In the genomic region with DNA sequence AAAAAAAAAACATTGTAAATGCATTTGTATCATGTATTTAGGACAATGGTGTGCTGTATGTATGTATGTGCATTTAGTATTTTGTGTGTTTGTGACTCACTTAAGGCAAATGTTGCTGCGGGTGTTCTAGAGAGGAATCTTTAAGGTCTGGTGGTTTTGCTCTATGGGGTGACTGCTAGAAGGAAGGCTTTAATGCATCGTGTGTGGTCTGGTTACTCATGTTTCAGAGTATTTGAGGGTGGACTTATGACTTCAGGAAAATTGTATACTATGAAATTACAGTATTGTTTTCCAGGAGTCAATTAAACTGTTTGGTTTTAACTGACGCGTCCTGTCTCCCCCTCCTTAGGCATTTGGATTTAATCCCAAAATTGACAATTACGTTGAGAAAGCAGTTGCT, we compare ENCODE assay signal across 23 mouse cellular contexts. TPM values are rescaled to one million over a fixed set of nuclear protein-coding genes. Genes with fewer than 3 reads are reported as not detected.
DNase-seq lines count a peak whose midpoint lies in the region; ATAC-seq and TF ChIP-seq lines count a peak whose summit lies in the region.
"Had no signal": no experiment of that assay in that cellular context is flagged by ENCODE, and none has a peak within 500 bp of the region (broad histone marks: within the 10 kb centered on the region; RNA-seq: fewer than 3 reads in every experiment).

No protein-coding gene starts in this region.

- H3K4me2 ChIP-seq in kidney, embryonic 14.5 days (replicated peaks; ENCODE audit: low read depth, low read length): no peak overlapping the region
- no peak overlapping the region for H3K4me2 ChIP-seq in midbrain, embryonic 12.5 days (replicated peaks)
- no peak overlapping the region for H3K4me2 ChIP-seq in midbrain, embryonic 15.5 days
- no peak overlapping the region for H3K4me2 ChIP-seq in hindbrain, postnatal 0 days (ENCODE audit: low read depth, low read length)
- H3K4me2 ChIP-seq: embryonic facial prominence, embryonic 13.5 days; limb, embryonic 12.5 days; liver, embryonic 12.5 days had no signal

- 33% methylated on average over 5 of the region's 5 CpGs for WGBS in kidney, embryonic 14.5 days
- WGBS in kidney, adult 2 months: 48% methylated on average over 5 of the region's 5 CpGs
- 28% methylated on average over 5 of the region's 5 CpGs for WGBS in midbrain, embryonic 12.5 days
- WGBS in midbrain, embryonic 15.5 days: 18% methylated on average over 5 of the region's 5 CpGs
- 35% methylated on average over 5 of the region's 5 CpGs for WGBS in hindbrain, postnatal 0 days

- TF ChIP-seq CTCF in kidney, adult 2 months (conservative IDR thresholded peaks at IDR 0.05; ENCODE audit: insufficient read depth, insufficient read length, low read depth, low read length): no peak
- no peak for TF ChIP-seq CTCF in hindbrain, postnatal 0 days (IDR thresholded peaks at IDR 0.05; ENCODE audit: low read depth)

- no peak for DNase-seq in kidney, adult 2 months
- DNase-seq in embryo, embryonic 11 days: peak; percentile 22
- peak; percentile 24 for DNase-seq in hindbrain, postnatal 0 days (ENCODE audit: low spot score)
- DNase-seq in thymus, postnatal 14 days: no peak
- DNase-seq: adrenal gland, postnatal 10 days; cerebellum, adult 8-10 months; cerebellum, postnatal 36 days; gastrocnemius, adult 2 months; heart, postnatal 36 days; kidney, adult 18-20 months; kidney, postnatal 25 days; lung, adult 2 months; thymus, adult 18-20 months had no signal

- no peak overlapping the region for H3K27ac ChIP-seq in kidney, embryonic 14.5 days (ENCODE audit: low read depth, low read length)
- H3K27ac ChIP-seq in kidney, adult 2 months (ENCODE audit: insufficient read depth, low read depth, low read length): no peak overlapping the region
- no peak overlapping the region for H3K27ac ChIP-seq in midbrain, embryonic 12.5 days (replicated peaks)
- no peak overlapping the region for H3K27ac ChIP-seq in midbrain, embryonic 15.5 days
- H3K27ac ChIP-seq in hindbrain, postnatal 0 days: no peak overlapping the region
- H3K27ac ChIP-seq: embryonic facial prominence, embryonic 13.5 days; gastrocnemius, adult 2 months; layer of hippocampus, adult 2 months; limb, embryonic 12.5 days; liver, embryonic 12.5 days had no signal

- no peak overlapping the region for H3K9ac ChIP-seq in kidney, embryonic 14.5 days (ENCODE audit: low read depth, low read length)
- H3K9ac ChIP-seq in midbrain, embryonic 12.5 days (replicated peaks): no peak overlapping the region
- H3K9ac ChIP-seq in midbrain, embryonic 15.5 days: no peak overlapping the region
- no peak overlapping the region for H3K9ac ChIP-seq in hindbrain, postnatal 0 days (replicated peaks; ENCODE audit: low read length)
- H3K9ac ChIP-seq: embryonic facial prominence, embryonic 13.5 days; limb, embryonic 12.5 days; liver, embryonic 12.5 days had no signal

- no peak overlapping the region for H3K4me3 ChIP-seq in kidney, embryonic 14.5 days (ENCODE audit: low read length)
- no peak overlapping the region for H3K4me3 ChIP-seq in kidney, adult 2 months (ENCODE audit: insufficient read depth, low read depth, low read length)
- H3K4me3 ChIP-seq in midbrain, embryonic 12.5 days: no peak overlapping the region
- no peak overlapping the region for H3K4me3 ChIP-seq in midbrain, embryonic 15.5 days
- H3K4me3 ChIP-seq in hindbrain, postnatal 0 days (ENCODE audit: low read length): no peak overlapping the region
- H3K4me3 ChIP-seq: embryonic facial prominence, embryonic 13.5 days; gastrocnemius, adult 2 months; layer of hippocampus, adult 2 months; limb, embryonic 12.5 days; liver, embryonic 12.5 days had no signal

- no peaks in the 10 kb centered on the region for H3K36me3 ChIP-seq in kidney, embryonic 14.5 days (ENCODE audit: control insufficient read depth, insufficient read depth, low read length)
- no peaks in the 10 kb centered on the region for H3K36me3 ChIP-seq in kidney, adult 2 months (ENCODE audit: control insufficient read depth, insufficient read depth, low read length)
- H3K36me3 ChIP-seq in midbrain, embryonic 12.5 days: no peaks in the 10 kb centered on the region
- no peaks in the 10 kb centered on the region for H3K36me3 ChIP-seq in midbrain, embryonic 15.5 days (replicated peaks)
- no peaks in the 10 kb centered on the region for H3K36me3 ChIP-seq in hindbrain, postnatal 0 days (ENCODE audit: insufficient read depth, low read length)
- H3K36me3 ChIP-seq: limb, embryonic 12.5 days had no signal

- 0 out of 2 replicates have a peak, but pooled peaks cover 3% of the 10 kb centered on the region for H3K4me1 ChIP-seq in kidney, embryonic 14.5 days (ENCODE audit: control insufficient read depth, insufficient read depth, low read length)
- H3K4me1 ChIP-seq in kidney, adult 2 months (ENCODE audit: control insufficient read depth, insufficient read depth, low read length): no peaks in the 10 kb centered on the region
- H3K4me1 ChIP-seq in midbrain, embryonic 12.5 days: peaks cover 12% of the 10 kb centered on the region; the same call in 1 of the 2 replicates
- peaks cover 8% of the 10 kb centered on the region; the same call in 1 of the 2 replicates for H3K4me1 ChIP-seq in midbrain, embryonic 15.5 days
- H3K4me1 ChIP-seq in hindbrain, postnatal 0 days (ENCODE audit: insufficient read depth, low read length): no peaks in the 10 kb centered on the region

- H3K27me3 ChIP-seq in kidney, embryonic 14.5 days (ENCODE audit: control insufficient read depth, insufficient read depth, low read length): no peaks in the 10 kb centered on the region
- H3K27me3 ChIP-seq in kidney, adult 2 months (replicated peaks; ENCODE audit: control insufficient read depth, insufficient read depth, low read length): no peaks in the 10 kb centered on the region
- H3K27me3 ChIP-seq in midbrain, embryonic 12.5 days: no peaks in the 10 kb centered on the region
- H3K27me3 ChIP-seq in midbrain, embryonic 15.5 days (replicated peaks): no peaks in the 10 kb centered on the region
- H3K27me3 ChIP-seq in hindbrain, postnatal 0 days (ENCODE audit: insufficient read depth, low read length): no peaks in the 10 kb centered on the region
- H3K27me3 ChIP-seq: embryonic facial prominence, embryonic 13.5 days; limb, embryonic 12.5 days; liver, embryonic 12.5 days had no signal

- no peaks in the 10 kb centered on the region for H3K9me3 ChIP-seq in kidney, embryonic 14.5 days (ENCODE audit: control insufficient read depth, low read length)
- no peaks in the 10 kb centered on the region for H3K9me3 ChIP-seq in midbrain, embryonic 12.5 days
- no peaks in the 10 kb centered on the region for H3K9me3 ChIP-seq in midbrain, embryonic 15.5 days
- H3K9me3 ChIP-seq in hindbrain, postnatal 0 days (ENCODE audit: low read length): no peaks in the 10 kb centered on the region
- H3K9me3 ChIP-seq: embryonic facial prominence, embryonic 13.5 days; limb, embryonic 12.5 days; liver, embryonic 12.5 days had no signal

- no peak for TF ChIP-seq POLR2A in kidney, adult 2 months (IDR thresholded peaks at IDR 0.05; ENCODE audit: low read depth, low read length)

- peak; percentile 64; the same call in 1 of the 2 replicates for ATAC-seq in kidney, embryonic 14.5 days (ENCODE audit: low FRiP score, low TSS enrichment)
- 0 out of 2 replicates have a peak, but pooled peaks have one; percentile 27 for ATAC-seq in midbrain, embryonic 12.5 days (ENCODE audit: low FRiP score, low read depth)
- no peak for ATAC-seq in midbrain, embryonic 15.5 days (replicated peaks)
- ATAC-seq in hindbrain, postnatal 0 days: no peak
- ATAC-seq: activated CD4-positive, CD25-positive, alpha-beta regulatory T cell, adult 4 months; forebrain, embryonic 14.5 days; inflammation-experienced regulatory T-cells, adult 6 months; liver, embryonic 12.5 days had no signal

RNA-seq across cellular contexts. Expression of a gene that starts 32.1 kb away (rescaled TPM):
- polyA plus RNA-seq in kidney, embryonic 14.5 days (2014; fragmentation: Nextera tagmentation; extraction: Ambion mirVana): 9.5 and 15.2 TPM in 2 replicates
- 20.6 and 28.7 TPM in 2 replicates for polyA plus RNA-seq in kidney, adult 2 months (2012; rRNA removed)
- polyA plus RNA-seq in midbrain, embryonic 12.5 days (2016; fragmentation: Nextera tagmentation; extraction: Ambion mirVana): 16.5 and 16.7 TPM in 2 replicates
- 9.5 and 12.2 TPM in 2 replicates for polyA plus RNA-seq in midbrain, embryonic 15.5 days (2015; fragmentation: Nextera tagmentation; extraction: Ambion mirVana)
- 22.4 TPM in 2 replicates for total RNA-seq in hindbrain, postnatal 0 days (2014; rRNA removed)
- polyA plus RNA-seq in hindbrain, postnatal 0 days (2015; fragmentation: Nextera tagmentation; extraction: Ambion mirVana): 14.5 and 15.5 TPM in 2 replicates

Comparison
In these comparisons a context has a peak if more than half of its experiments do, and no peak if none do; other contexts are left out.
1. ATAC-seq: peak in kidney, embryonic 14.5 days (single experiment) and midbrain, embryonic 12.5 days (single experiment); none in midbrain, embryonic 15.5 days (single experiment) and hindbrain, postnatal 0 days (single experiment).
2. DNase-seq: peak in embryo, embryonic 11 days (single experiment) and hindbrain, postnatal 0 days (single experiment); none in kidney, adult 2 months (single experiment) and thymus, postnatal 14 days (single experiment).